Mouse (Mus musculus): ENCODE data around the gene Cenpq. TPM values are rescaled to one million over a fixed set of nuclear protein-coding genes. Genes with fewer than 3 reads are reported as not detected.

Cenpq gene
- polyA plus RNA-seq, 1 experiment = 4.7 TPM

DNA sequence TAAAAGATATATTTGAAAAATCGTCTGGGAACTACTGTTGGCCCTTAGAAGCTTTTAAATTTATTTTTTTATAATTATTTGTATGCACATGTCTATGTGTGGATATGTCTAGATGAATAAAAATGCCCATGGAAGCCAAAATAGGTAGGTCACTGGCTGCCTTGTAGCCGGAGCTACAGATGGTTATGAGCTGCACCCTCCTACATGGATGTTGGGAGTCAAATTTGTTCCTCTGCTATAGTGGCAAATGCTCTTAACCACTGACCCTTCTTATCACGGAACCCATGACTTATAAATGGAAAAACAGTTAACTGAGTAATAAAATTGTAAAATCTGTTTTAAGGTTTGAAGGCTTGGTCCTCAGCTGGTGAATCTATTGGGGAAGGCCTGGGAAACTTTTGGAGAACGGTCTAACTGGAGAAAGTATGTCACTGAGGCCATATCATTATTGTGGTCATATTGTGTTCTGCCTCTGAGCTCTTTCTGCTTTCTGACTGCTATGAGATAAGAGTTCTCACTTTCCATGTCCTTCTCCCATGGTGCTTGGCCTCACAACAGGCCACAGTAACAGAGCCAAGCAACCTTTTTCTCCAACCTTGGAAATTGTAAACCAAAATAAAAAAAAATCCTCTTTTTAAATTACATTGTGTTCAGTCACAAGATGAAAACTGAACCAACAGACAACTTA, 46.9 kb downstream of the Cenpq start:
- Histone ChIP-seq H3K36me3 (ENCODE audit: control insufficient read depth, insufficient read depth) (no peaks in the 10 kb centered on the region), H3K27me3 (ENCODE audit: control insufficient read depth, insufficient read depth, insufficient read length) (no peaks in the 10 kb centered on the region), H3K79me2 (ENCODE audit: control insufficient read depth, insufficient read depth) (no peaks in the 10 kb centered on the region), H3K79me3 (ENCODE audit: low read depth) (no peaks in the 10 kb centered on the region), H3K4me3 (ENCODE audit: insufficient read depth, poor library complexity, severe bottlenecking) (no peak overlapping the region), H3ac (ENCODE audit: control insufficient read depth, insufficient read length, low read depth) (no peak overlapping the region)
- TF ChIP-seq FOSL1 (IDR thresholded peaks at IDR 0.05; ENCODE audit: insufficient read depth, low read length, poor library complexity, severe bottlenecking) (no peak), USF1 (IDR thresholded peaks at IDR 0.05; ENCODE audit: low read depth) (no peak), MYOD1 (IDR thresholded peaks at IDR 0.05; ENCODE audit: control insufficient read depth, insufficient read length, low read depth) (no peak), MAX (IDR thresholded peaks at IDR 0.05) (no peak), CEBPB (IDR thresholded peaks at IDR 0.05; ENCODE audit: low read depth) (no peak), CTCF (IDR thresholded peaks at IDR 0.05; ENCODE audit: control insufficient read depth, insufficient read depth, insufficient read length) (no peak), MYOG (IDR thresholded peaks at IDR 0.05; ENCODE audit: control insufficient read depth, extremely low read depth, insufficient read length) (no peak)

- no peak for TF ChIP-seq USF1 (IDR thresholded peaks at IDR 0.05; ENCODE audit: low read depth)
- no peak for TF ChIP-seq FOSL1 (IDR thresholded peaks at IDR 0.05; ENCODE audit: insufficient read depth, low read length, poor library complexity, severe bottlenecking)
- no peak for TF ChIP-seq MYOG (IDR thresholded peaks at IDR 0.05; ENCODE audit: control insufficient read depth, extremely low read depth, insufficient read length)
- no peak for TF ChIP-seq MYOD1 (IDR thresholded peaks at IDR 0.05; ENCODE audit: control insufficient read depth, insufficient read length, low read depth)
- no peak for TF ChIP-seq CTCF (IDR thresholded peaks at IDR 0.05; ENCODE audit: control insufficient read depth, insufficient read depth, insufficient read length)
- no peak for TF ChIP-seq CEBPB (IDR thresholded peaks at IDR 0.05; ENCODE audit: low read depth)
- no peak for TF ChIP-seq MAX (IDR thresholded peaks at IDR 0.05)
- H3K79me3 ChIP-seq (ENCODE audit: low read depth) = no peaks in the 10 kb centered on the region
- no peaks in the 10 kb centered on the region for H3K36me3 ChIP-seq (ENCODE audit: control insufficient read depth, insufficient read depth)
- H3K27me3 ChIP-seq (ENCODE audit: control insufficient read depth, insufficient read depth, insufficient read length) = no peaks in the 10 kb centered on the region
- no peak overlapping the region for H3K4me3 ChIP-seq (ENCODE audit: insufficient read depth, poor library complexity, severe bottlenecking)
- peaks cover under 1% of the 10 kb centered on the region for H3K79me2 ChIP-seq (ENCODE audit: control insufficient read depth, insufficient read depth)
- H3ac ChIP-seq (ENCODE audit: control insufficient read depth, insufficient read length, low read depth) = no peak overlapping the region
These were observed 49.7 kb downstream of the Cenpq start for GRCm38 (mm10) chr17:40885155-40885554.

DNA sequence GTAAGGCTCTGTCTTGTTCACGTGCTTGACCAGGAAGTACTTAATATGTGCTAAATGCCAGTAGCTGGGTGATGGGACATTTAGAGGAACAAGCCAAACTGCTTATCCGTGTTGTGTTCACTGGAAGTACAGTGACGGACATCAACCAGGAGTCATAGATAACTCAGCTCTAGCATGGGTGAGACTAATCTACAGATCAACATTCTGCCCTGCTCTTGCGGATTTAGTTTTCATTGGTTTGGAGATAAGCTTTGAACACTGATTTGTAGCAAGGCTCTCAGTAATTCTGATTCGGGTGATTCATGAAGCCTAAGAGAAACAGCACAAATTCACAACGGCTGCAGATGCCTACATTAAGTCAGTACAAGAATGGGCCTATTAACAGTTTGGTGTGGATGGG, 52.7 kb downstream of the Cenpq start:
- Histone ChIP-seq H3K36me3 (ENCODE audit: control insufficient read depth, insufficient read depth) (no peaks in the 10 kb centered on the region), H3K4me3 (ENCODE audit: insufficient read depth, poor library complexity, severe bottlenecking) (no peak overlapping the region), H3K27me3 (ENCODE audit: control insufficient read depth, insufficient read depth, insufficient read length) (no peaks in the 10 kb centered on the region), H3K79me3 (ENCODE audit: low read depth) (peaks cover 25% of the 10 kb centered on the region), H3K79me2 (ENCODE audit: control insufficient read depth, insufficient read depth) (peaks cover 30% of the 10 kb centered on the region), H3ac (ENCODE audit: control insufficient read depth, insufficient read length, low read depth) (no peak overlapping the region)
- TF ChIP-seq MYOG (IDR thresholded peaks at IDR 0.05; ENCODE audit: control insufficient read depth, extremely low read depth, insufficient read length) (no peak), MYOD1 (IDR thresholded peaks at IDR 0.05; ENCODE audit: control insufficient read depth, insufficient read length, low read depth) (no peak), USF1 (IDR thresholded peaks at IDR 0.05; ENCODE audit: low read depth) (no peak), MAX (IDR thresholded peaks at IDR 0.05) (no peak), CTCF (IDR thresholded peaks at IDR 0.05; ENCODE audit: control insufficient read depth, insufficient read depth, insufficient read length) (no peak), CEBPB (IDR thresholded peaks at IDR 0.05; ENCODE audit: low read depth) (no peak), FOSL1 (IDR thresholded peaks at IDR 0.05; ENCODE audit: insufficient read depth, low read length, poor library complexity, severe bottlenecking) (no peak)

- Histone ChIP-seq H3K79me2 (ENCODE audit: control insufficient read depth, insufficient read depth) (peaks cover 47% of the 10 kb centered on the region), H3K27me3 (ENCODE audit: control insufficient read depth, insufficient read depth, insufficient read length) (no peaks in the 10 kb centered on the region), H3K36me3 (ENCODE audit: control insufficient read depth, insufficient read depth) (peaks cover 9% of the 10 kb centered on the region), H3K79me3 (ENCODE audit: low read depth) (peaks cover 31% of the 10 kb centered on the region), H3K4me3 (ENCODE audit: insufficient read depth, poor library complexity, severe bottlenecking) (peak within 1 kb of the TSS; percentile 51), H3ac (ENCODE audit: control insufficient read depth, insufficient read length, low read depth) (peak within 1 kb of the TSS; percentile 95)
- peak; percentile 37 for TF ChIP-seq MAX (IDR thresholded peaks at IDR 0.05)
- no peak for TF ChIP-seq FOSL1 (IDR thresholded peaks at IDR 0.05; ENCODE audit: insufficient read depth, low read length, poor library complexity, severe bottlenecking)
These were observed 54.7 kb downstream of the Cenpq start, which contains the start of gene 9130008F23Rik for GRCm38 (mm10) chr17:40879924-40880691. Gene 9130008F23Rik (minus strand): TSS chr17:40880559.

- Histone ChIP-seq H3K36me3 (ENCODE audit: control insufficient read depth, insufficient read depth) (peaks cover 9% of the 10 kb centered on the region), H3K4me3 (ENCODE audit: insufficient read depth, poor library complexity, severe bottlenecking) (peak overlapping the region; percentile 51), H3K79me3 (ENCODE audit: low read depth) (peaks cover 31% of the 10 kb centered on the region), H3K79me2 (ENCODE audit: control insufficient read depth, insufficient read depth) (peaks cover 47% of the 10 kb centered on the region), H3K27me3 (ENCODE audit: control insufficient read depth, insufficient read depth, insufficient read length) (no peaks in the 10 kb centered on the region), H3ac (ENCODE audit: control insufficient read depth, insufficient read length, low read depth) (peak overlapping the region; percentile 95)
- TF ChIP-seq CEBPB (IDR thresholded peaks at IDR 0.05; ENCODE audit: low read depth) (no peak), MAX (IDR thresholded peaks at IDR 0.05) (no peak), USF1 (IDR thresholded peaks at IDR 0.05; ENCODE audit: low read depth) (no peak), FOSL1 (IDR thresholded peaks at IDR 0.05; ENCODE audit: insufficient read depth, low read length, poor library complexity, severe bottlenecking) (no peak), MYOG (IDR thresholded peaks at IDR 0.05; ENCODE audit: control insufficient read depth, extremely low read depth, insufficient read length) (no peak), MYOD1 (IDR thresholded peaks at IDR 0.05; ENCODE audit: control insufficient read depth, insufficient read length, low read depth) (no peak), CTCF (IDR thresholded peaks at IDR 0.05; ENCODE audit: control insufficient read depth, insufficient read depth, insufficient read length) (no peak)
These were observed 55.3 kb downstream of the Cenpq start for GRCm38 (mm10) chr17:40879528-40879923.
